Mouse (Mus musculus): ENCODE measurements around the gene Lmntd2. TPM values are rescaled to one million over a fixed set of nuclear protein-coding genes. Genes with fewer than 3 reads are reported as not detected.
A peak's percentile ranks its signal among the peaks of the same experiment; 100 is the strongest.

Lmntd2 gene
- polyA plus RNA-seq, 1 experiment from 2014 or later = 2.9 TPM

GRCm38 (mm10) chr7:141214310-141214709, 430 bp upstream of the Lmntd2 start:
- Histone ChIP-seq H3K27ac (peak overlapping the region; percentile 87), H3K27me3 (ENCODE audit: insufficient read depth, low read length) (no peaks in the 10 kb centered on the region), H3K9me3 (replicated peaks; ENCODE audit: low read length) (no peaks in the 10 kb centered on the region), H3K36me3 (ENCODE audit: insufficient read depth, low read length) (no peaks in the 10 kb centered on the region), H3K9ac (ENCODE audit: low read depth, low read length) (no peak overlapping the region), H3K4me1 (replicated peaks; ENCODE audit: insufficient read depth, low read length) (peaks cover 24% of the 10 kb centered on the region; the same call in 1 of the 2 replicates), H3K4me2 (ENCODE audit: low read length) (no peak overlapping the region), H3K4me3 (replicated peaks; ENCODE audit: low read depth, low read length) (no peak overlapping the region)
- TF ChIP-seq CTCF (IDR thresholded peaks at IDR 0.05; ENCODE audit: low read depth) = no peak
- DNase-seq (ENCODE audit: low spot score) (no peak), ATAC-seq (replicated peaks; ENCODE audit: low FRiP score, low read depth) (no peak)
- WGBS = 84% methylated on average over 3 of the region's 3 CpGs

GRCm38 (mm10) chr7:141213133-141213532, 747 bp downstream of the Lmntd2 start:
- Histone ChIP-seq H3K4me1 (replicated peaks; ENCODE audit: insufficient read depth, low read length) (peaks cover 21% of the 10 kb centered on the region; the same call in 1 of the 2 replicates), H3K4me3 (replicated peaks; ENCODE audit: low read depth, low read length) (no peak overlapping the region), H3K36me3 (ENCODE audit: insufficient read depth, low read length) (no peaks in the 10 kb centered on the region), H3K27ac (no peak overlapping the region), H3K9me3 (replicated peaks; ENCODE audit: low read length) (no peaks in the 10 kb centered on the region), H3K27me3 (ENCODE audit: insufficient read depth, low read length) (no peaks in the 10 kb centered on the region), H3K9ac (ENCODE audit: low read depth, low read length) (no peak overlapping the region), H3K4me2 (ENCODE audit: low read length) (no peak overlapping the region)
- DNase-seq (ENCODE audit: low spot score) (no peak), ATAC-seq (replicated peaks; ENCODE audit: low FRiP score, low read depth) (no peak)
- WGBS = 89% methylated on average over 3 of the region's 3 CpGs
- no peak for TF ChIP-seq CTCF (IDR thresholded peaks at IDR 0.05; ENCODE audit: low read depth)

- Histone ChIP-seq H3K9ac (ENCODE audit: low read depth, low read length) (no peak overlapping the region), H3K27me3 (ENCODE audit: insufficient read depth, low read length) (no peaks in the 10 kb centered on the region), H3K36me3 (ENCODE audit: insufficient read depth, low read length) (no peaks in the 10 kb centered on the region), H3K4me1 (replicated peaks; ENCODE audit: insufficient read depth, low read length) (no peaks in the 10 kb centered on the region), H3K9me3 (replicated peaks; ENCODE audit: low read length) (no peaks in the 10 kb centered on the region), H3K4me2 (ENCODE audit: low read length) (no peak overlapping the region), H3K4me3 (replicated peaks; ENCODE audit: low read depth, low read length) (no peak overlapping the region), H3K27ac (no peak overlapping the region)
- no peak for ATAC-seq (replicated peaks; ENCODE audit: low FRiP score, low read depth)
- no peak for DNase-seq (ENCODE audit: low spot score)
- WGBS = 87% methylated on average over 14 of the region's 14 CpGs
- no peak for TF ChIP-seq CTCF (IDR thresholded peaks at IDR 0.05; ENCODE audit: low read depth)
Observed at GRCm38 (mm10) chr7:141210606-141211131, 3.2 kb downstream of the Lmntd2 start.

- no peaks in the 10 kb centered on the region for H3K9me3 ChIP-seq (replicated peaks; ENCODE audit: low read length)
- no peak overlapping the region for H3K4me3 ChIP-seq (replicated peaks; ENCODE audit: low read depth, low read length)
- WGBS = 66% methylated on average over 12 of the region's 12 CpGs
- H3K27me3 ChIP-seq (ENCODE audit: insufficient read depth, low read length) = no peaks in the 10 kb centered on the region
- DNase-seq (ENCODE audit: low spot score) (no peak), ATAC-seq (replicated peaks; ENCODE audit: low FRiP score, low read depth) (no peak)
- no peak for TF ChIP-seq CTCF (IDR thresholded peaks at IDR 0.05; ENCODE audit: low read depth)
- H3K27ac ChIP-seq = no peak overlapping the region
- H3K4me2 ChIP-seq (ENCODE audit: low read length) = no peak overlapping the region
- H3K36me3 ChIP-seq (ENCODE audit: insufficient read depth, low read length) = no peaks in the 10 kb centered on the region
- H3K9ac ChIP-seq (ENCODE audit: low read depth, low read length) = no peak overlapping the region
- H3K4me1 ChIP-seq (replicated peaks; ENCODE audit: insufficient read depth, low read length) = no peaks in the 10 kb centered on the region
Observed at GRCm38 (mm10) chr7:141210137-141210536, 3.7 kb downstream of the Lmntd2 start.

- ATAC-seq (replicated peaks; ENCODE audit: low FRiP score, low read depth) = no peak
- Histone ChIP-seq H3K4me2 (ENCODE audit: low read length) (no peak overlapping the region), H3K27me3 (ENCODE audit: insufficient read depth, low read length) (no peaks in the 10 kb centered on the region), H3K36me3 (ENCODE audit: insufficient read depth, low read length) (no peaks in the 10 kb centered on the region), H3K9me3 (replicated peaks; ENCODE audit: low read length) (no peaks in the 10 kb centered on the region), H3K4me3 (replicated peaks; ENCODE audit: low read depth, low read length) (no peak overlapping the region), H3K9ac (ENCODE audit: low read depth, low read length) (no peak overlapping the region), H3K27ac (no peak overlapping the region), H3K4me1 (replicated peaks; ENCODE audit: insufficient read depth, low read length) (no peaks in the 10 kb centered on the region)
- TF ChIP-seq CTCF (IDR thresholded peaks at IDR 0.05; ENCODE audit: low read depth) = no peak
- DNase-seq (ENCODE audit: low spot score) = no peak
- 88% methylated on average over 3 of the region's 3 CpGs for WGBS
Observed at GRCm38 (mm10) chr7:141209526-141209925, 4.4 kb downstream of the Lmntd2 start.

GRCm38 (mm10) chr7:141206182-141206937, 7.5 kb downstream of the Lmntd2 start:
- DNase-seq (ENCODE audit: low spot score) (no peak), ATAC-seq (replicated peaks; ENCODE audit: low FRiP score, low read depth) (no peak)
- 86% methylated on average over 18 of the region's 18 CpGs for WGBS
- TF ChIP-seq CTCF (IDR thresholded peaks at IDR 0.05; ENCODE audit: low read depth) = no peak
- H3K36me3 ChIP-seq (ENCODE audit: insufficient read depth, low read length) = no peaks in the 10 kb centered on the region
- no peak overlapping the region for H3K27ac ChIP-seq
- no peaks in the 10 kb centered on the region for H3K9me3 ChIP-seq (replicated peaks; ENCODE audit: low read length)
- no peaks in the 10 kb centered on the region for H3K4me1 ChIP-seq (replicated peaks; ENCODE audit: insufficient read depth, low read length)
- no peaks in the 10 kb centered on the region for H3K27me3 ChIP-seq (ENCODE audit: insufficient read depth, low read length)
- no peak overlapping the region for H3K9ac ChIP-seq (ENCODE audit: low read depth, low read length)
- no peak overlapping the region for H3K4me2 ChIP-seq (ENCODE audit: low read length)
- H3K4me3 ChIP-seq (replicated peaks; ENCODE audit: low read depth, low read length) = no peak overlapping the region
